8 mouse cellular contexts compared by ENCODE assay signal in genomic region chr7:101414661-101415511, GRCm38 (mm10). TPM values are rescaled to one million over a fixed set of nuclear protein-coding genes. Genes with fewer than 3 reads are reported as not detected.
DNase-seq lines count a peak whose midpoint lies in the region; ATAC-seq lines count a peak whose summit lies in the region.

No protein-coding gene starts in this region.

- DNase-seq in heart, adult 9 months (ENCODE audit: low spot score in 2 of 2): no peak
- peak; percentile 48 for DNase-seq in ZHBTc4 (ENCODE audit: low read depth, low spot score)
- DNase-seq in hindbrain, embryonic 11.5 days (ENCODE audit: low spot score): peak; percentile 58
- peak; percentile 46 for DNase-seq in lung, postnatal 14 days
- DNase-seq in gastrocnemius, postnatal 36 days: no peak
- no peak for DNase-seq in layer of hippocampus, adult 8-10 months (ENCODE audit: low spot score in 2 of 2)

- H3K27me3 ChIP-seq in heart, embryonic 15.5 days: peaks cover 35% of the 10 kb centered on the region
- H3K27me3 ChIP-seq in hindbrain, embryonic 11.5 days (ENCODE audit: control insufficient read depth, insufficient read depth, low read length): peaks cover 11% of the 10 kb centered on the region
- H3K27me3 ChIP-seq in stomach, embryonic 16.5 days (ENCODE audit: control insufficient read depth, insufficient read depth, low read length): no peaks in the 10 kb centered on the region

- H3K36me3 ChIP-seq in heart, embryonic 15.5 days: peaks cover 11% of the 10 kb centered on the region; the same call in 1 of the 2 replicates
- H3K36me3 ChIP-seq in hindbrain, embryonic 11.5 days (ENCODE audit: control insufficient read depth, insufficient read depth, low read length): no peaks in the 10 kb centered on the region
- peaks cover 5% of the 10 kb centered on the region; the same call in 1 of the 2 replicates for H3K36me3 ChIP-seq in stomach, embryonic 16.5 days (ENCODE audit: control insufficient read depth, insufficient read depth, low read length)

- WGBS in heart, embryonic 15.5 days: 22% methylated on average over 7 of the region's 7 CpGs
- WGBS in hindbrain, embryonic 11.5 days: 27% methylated on average over 7 of the region's 7 CpGs
- 24% methylated on average over 6 of the region's 7 CpGs for WGBS in stomach, embryonic 16.5 days

- H3K4me3 ChIP-seq in heart, embryonic 15.5 days: no peak overlapping the region
- no peak overlapping the region for H3K4me3 ChIP-seq in hindbrain, embryonic 11.5 days (ENCODE audit: low read depth, low read length)
- H3K4me3 ChIP-seq in stomach, embryonic 16.5 days (replicated peaks; ENCODE audit: low read length): no peak overlapping the region

- no peak overlapping the region for H3K27ac ChIP-seq in heart, embryonic 15.5 days
- H3K27ac ChIP-seq in hindbrain, embryonic 11.5 days (ENCODE audit: low read depth, low read length): no peak overlapping the region
- H3K27ac ChIP-seq in stomach, embryonic 16.5 days (ENCODE audit: low read length): no peak overlapping the region; the same call in 1 of the 2 replicates

- H3K4me1 ChIP-seq in heart, embryonic 15.5 days (replicated peaks): peaks cover 25% of the 10 kb centered on the region
- peaks cover 16% of the 10 kb centered on the region for H3K4me1 ChIP-seq in hindbrain, embryonic 11.5 days (replicated peaks; ENCODE audit: control insufficient read depth, insufficient read depth, low read length)
- H3K4me1 ChIP-seq in stomach, embryonic 16.5 days (ENCODE audit: control insufficient read depth, insufficient read depth, low read length): peaks cover 33% of the 10 kb centered on the region

- ATAC-seq in heart, embryonic 15.5 days (replicated peaks; ENCODE audit: insufficient number of reproducible peaks, insufficient read depth, low FRiP score, low read depth): peak; percentile 27; the same call in 1 of the 2 replicates
- ATAC-seq in hindbrain, embryonic 11.5 days (ENCODE audit: low FRiP score): peak; percentile 62
- peak; percentile 27 for ATAC-seq in stomach, embryonic 16.5 days (ENCODE audit: insufficient read depth, low FRiP score)

- intact Hi-C loops in gastrocnemius, postnatal 36 days (cut with DNase I): loop anchor here (5.0 kb wide), 1 partner anchor 207 kb away; no protein-coding TSS in a partner anchor

- H3K4me2 ChIP-seq in heart, embryonic 15.5 days: no peak overlapping the region
- no peak overlapping the region for H3K4me2 ChIP-seq in hindbrain, embryonic 11.5 days (replicated peaks; ENCODE audit: low read depth, low read length)
- no peak overlapping the region for H3K4me2 ChIP-seq in stomach, embryonic 16.5 days (ENCODE audit: low read depth, low read length)

- H3K9ac ChIP-seq in heart, embryonic 15.5 days: no peak overlapping the region
- H3K9ac ChIP-seq in hindbrain, embryonic 11.5 days (ENCODE audit: low read depth, low read length): 0 out of 2 replicates have a peak overlapping the region, but pooled peaks have one; percentile 7
- no peak overlapping the region for H3K9ac ChIP-seq in stomach, embryonic 16.5 days (ENCODE audit: low read length)

- no peaks in the 10 kb centered on the region for H3K9me3 ChIP-seq in heart, embryonic 15.5 days (replicated peaks)
- H3K9me3 ChIP-seq in hindbrain, embryonic 11.5 days (ENCODE audit: control insufficient read depth, low read length): no peaks in the 10 kb centered on the region
- H3K9me3 ChIP-seq in stomach, embryonic 16.5 days (replicated peaks; ENCODE audit: control insufficient read depth, low read length): no peaks in the 10 kb centered on the region; the same call in 1 of the 2 replicates

RNA-seq across cellular contexts. Expression of gene Gm45837, which starts 4.2 kb away (rescaled TPM):
- polyA plus RNA-seq in heart, embryonic 15.5 days (2015; fragmentation: Nextera tagmentation; extraction: Ambion mirVana): not detected in 2 replicates
- polyA plus RNA-seq in hindbrain, embryonic 11.5 days (2014; fragmentation: Nextera tagmentation; extraction: Ambion mirVana): 0.99 TPM in 1 of 2 replicates, not detected in the other
- 5.4 and 5.7 TPM in 2 replicates for polyA plus RNA-seq in stomach, embryonic 16.5 days (2015; fragmentation: Nextera tagmentation; extraction: Ambion mirVana)
- 1 to 10 TPM in 1 of 2 experiments, not detected in 1; 2.1 TPM for total RNA-seq in gastrocnemius, postnatal 36 days (2021)
- total RNA-seq in layer of hippocampus, adult 8-10 months (2022): 1 to 10 TPM in 1 of 4 experiments, not detected in 3; 1.8 TPM

RNA-seq across cellular contexts. Expression of gene Pde2a, which starts 6.6 kb away (rescaled TPM):
- polyA plus RNA-seq in heart, embryonic 15.5 days (2015; fragmentation: Nextera tagmentation; extraction: Ambion mirVana): 16.3 and 21.9 TPM in 2 replicates
- 14.4 and 17.8 TPM in 2 replicates for polyA plus RNA-seq in hindbrain, embryonic 11.5 days (2014; fragmentation: Nextera tagmentation; extraction: Ambion mirVana)
- 16.0 and 19.0 TPM in 2 replicates for polyA plus RNA-seq in stomach, embryonic 16.5 days (2015; fragmentation: Nextera tagmentation; extraction: Ambion mirVana)
- total RNA-seq in gastrocnemius, postnatal 36 days (2021): 10 to 100 TPM; 17.6 to 22.7 TPM
- 100 to 1,000 TPM; 320 to 356 (median 336) TPM for total RNA-seq in layer of hippocampus, adult 8-10 months (2022)

Comparison
In these comparisons a context has a peak if more than half of its experiments do, and no peak if none do; other contexts are left out.
1. DNase-seq: peak in ZHBTc4 (single experiment), hindbrain, embryonic 11.5 days (single experiment) and lung, postnatal 14 days (single experiment); none in heart, adult 9 months (0 of 2), gastrocnemius, postnatal 36 days (0 of 2) and layer of hippocampus, adult 8-10 months (0 of 2).
2. Peak in every context shown above with its lines, with median percentiles within 50 percentile points of each other: ATAC-seq.